Mouse (Mus musculus) lung, embryonic 15.5 days (tissue): ENCODE results near the gene Lrp11. TPM values are rescaled to one million over a fixed set of nuclear protein-coding genes. Genes with fewer than 3 reads are reported as not detected.

ENCODE experiments used
- ATAC-seq: fragments of 200-750 bp; cut with Nextera tagmentation; 2 replicates; pipeline ENCODE4 v1.8.0; 2017; ENCODE audit warnings: moderate number of reproducible peaks, borderline replicate concordance; ENCODE audit not compliant: low FRiP score, low TSS enrichment; ENCODE audit errors: extremely low read depth
- H3K27ac ChIP-seq: fragments of 300-500 bp; sonication (generic); 2 replicates; pipeline ENCODE4 v1.5.1; 2015; ENCODE audit warnings: moderate library complexity, mild to moderate bottlenecking, inconsistent platforms
- H3K27me3 ChIP-seq: fragments of 300-500 bp; sonication (generic); 2 replicates; pipeline ENCODE4 v1.6.1; 2015; ENCODE audit warnings: inconsistent platforms
- H3K36me3 ChIP-seq: fragments of 300-500 bp; sonication (generic); 2 replicates; pipeline ENCODE4 v1.6.1; 2015; ENCODE audit warnings: inconsistent platforms
- H3K4me1 ChIP-seq: fragments of 300-500 bp; sonication (generic); 2 replicates; pipeline ENCODE4 v1.6.1; 2015; ENCODE audit warnings: inconsistent platforms
- H3K4me2 ChIP-seq: fragments of 300-500 bp; sonication (generic); 2 replicates; pipeline ENCODE4 v1.6.1; 2015; ENCODE audit warnings: inconsistent platforms, mild to moderate bottlenecking, moderate library complexity
- H3K4me3 ChIP-seq: fragments of 300-500 bp; sonication (generic); 2 replicates; pipeline ENCODE4 v1.5.1; 2015; ENCODE audit warnings: mild to moderate bottlenecking, inconsistent platforms
- H3K9ac ChIP-seq: fragments of 300-500 bp; sonication (generic); 2 replicates; pipeline ENCODE4 v1.6.1; 2015; ENCODE audit warnings: inconsistent platforms
- H3K9me3 ChIP-seq: fragments of 300-500 bp; sonication (generic); 2 replicates; pipeline ENCODE4 v1.6.1; 2016; ENCODE audit warnings: inconsistent platforms
- WGBS: fragments of 180-500 bp; shearing (Covaris S2); methylation state at CpG from one replicate; pipeline ENCODE4 v1.1.7; 2015; 5-methylcytosine and 5-hydroxymethylcytosine counted together
- polyA plus RNA-seq: library from polyadenylated mRNA; unstranded; fragments of >200 nt; fragmentation: Nextera tagmentation; extraction: Ambion mirVana; gene quantifications from 2 replicates; pipeline ENCODE4 v1.2.1, GENCODE M21; 2015

Gene Lrp11
- polyA plus RNA-seq, 1 experiment from 2014 or later = 5.1 TPM

GRCm38 (mm10) chr10:7630286-7630685 is 40.7 kb downstream of the Lrp11 start:
- Histone ChIP-seq H3K4me3 (no peak overlapping the region), H3K9ac (no peak overlapping the region), H3K4me2 (no peak overlapping the region), H3K27me3 (no peaks in the 10 kb centered on the region), H3K4me1 (no peaks in the 10 kb centered on the region), H3K27ac (no peak overlapping the region), H3K36me3 (peaks cover 12% of the 10 kb centered on the region; the same call in 1 of the 2 replicates), H3K9me3 (no peaks in the 10 kb centered on the region)
- 80% methylated on average over 5 of the region's 5 CpGs for WGBS
- ATAC-seq = no peak

- Histone ChIP-seq H3K4me1 (no peaks in the 10 kb centered on the region), H3K4me2 (no peak overlapping the region), H3K27ac (no peak overlapping the region), H3K36me3 (peaks cover 12% of the 10 kb centered on the region; the same call in 1 of the 2 replicates), H3K9me3 (no peaks in the 10 kb centered on the region), H3K9ac (no peak overlapping the region), H3K4me3 (no peak overlapping the region), H3K27me3 (no peaks in the 10 kb centered on the region)
- WGBS = 59% methylated on average over 16 of the region's 16 CpGs
- no peak for ATAC-seq
These were observed 41.5 kb downstream of the Lrp11 start for GRCm38 (mm10) chr10:7630951-7631720.

GRCm38 (mm10) chr10:7640366-7640765 is 50.8 kb downstream of the Lrp11 start:
- no peak overlapping the region for H3K27ac ChIP-seq
- 96% methylated on average over 12 of the region's 12 CpGs for WGBS
- peaks cover 61% of the 10 kb centered on the region for H3K36me3 ChIP-seq
- no peak for ATAC-seq
- H3K9ac ChIP-seq = no peak overlapping the region
- H3K4me2 ChIP-seq = no peak overlapping the region
- no peaks in the 10 kb centered on the region for H3K9me3 ChIP-seq
- H3K4me1 ChIP-seq = no peaks in the 10 kb centered on the region
- H3K27me3 ChIP-seq = no peaks in the 10 kb centered on the region
- H3K4me3 ChIP-seq = no peak overlapping the region

GRCm38 (mm10) chr10:7645911-7646310 is 56.3 kb downstream of the Lrp11 start:
- ATAC-seq = no peak
- no peaks in the 10 kb centered on the region for H3K4me1 ChIP-seq
- no peak overlapping the region for H3K27ac ChIP-seq
- H3K36me3 ChIP-seq = peaks cover 51% of the 10 kb centered on the region
- H3K9ac ChIP-seq = no peak overlapping the region
- H3K4me2 ChIP-seq = no peak overlapping the region
- H3K9me3 ChIP-seq = no peaks in the 10 kb centered on the region
- no peaks in the 10 kb centered on the region for H3K27me3 ChIP-seq
- H3K4me3 ChIP-seq = no peak overlapping the region
- WGBS = 88% methylated on average over 2 of the region's 2 CpGs

GRCm38 (mm10) chr10:7649059-7649458 is 59.5 kb downstream of the Lrp11 start:
- H3K27me3 ChIP-seq = no peaks in the 10 kb centered on the region
- no peak overlapping the region for H3K4me2 ChIP-seq
- no peak overlapping the region for H3K9ac ChIP-seq
- no peak overlapping the region for H3K27ac ChIP-seq
- H3K4me1 ChIP-seq = no peaks in the 10 kb centered on the region
- H3K9me3 ChIP-seq = no peaks in the 10 kb centered on the region
- H3K36me3 ChIP-seq = peaks cover 29% of the 10 kb centered on the region
- no peak overlapping the region for H3K4me3 ChIP-seq
- 80% methylated on average over 4 of the region's 4 CpGs for WGBS
- ATAC-seq = no peak

- ATAC-seq = no peak
- 93% methylated on average over 2 of the region's 2 CpGs for WGBS
These were observed 61.5 kb downstream of the Lrp11 start for GRCm38 (mm10) chr10:7651057-7651456.

GRCm38 (mm10) chr10:7662471-7663141 is 73.0 kb downstream of the Lrp11 start:
- no peaks in the 10 kb centered on the region for H3K36me3 ChIP-seq
- WGBS = under 1% methylated on average over 44 of the region's 44 CpGs
- peak overlapping the region; percentile 89 for H3K4me2 ChIP-seq
- H3K27ac ChIP-seq = peak overlapping the region; percentile 94
- H3K4me1 ChIP-seq = peaks cover 13% of the 10 kb centered on the region
- H3K9ac ChIP-seq = peak overlapping the region; percentile 82
- H3K27me3 ChIP-seq = no peaks in the 10 kb centered on the region
- ATAC-seq = peak; percentile 86
- H3K9me3 ChIP-seq = no peaks in the 10 kb centered on the region
- H3K4me3 ChIP-seq = peak overlapping the region; percentile 71

More at GRCm38 (mm10) chr10:7651057-7651456, 61.5 kb downstream of the Lrp11 start:
- Histone ChIP-seq H3K9me3 (no peaks in the 10 kb centered on the region), H3K27ac (no peak overlapping the region), H3K36me3 (peaks cover 25% of the 10 kb centered on the region), H3K4me3 (no peak overlapping the region), H3K27me3 (no peaks in the 10 kb centered on the region), H3K9ac (no peak overlapping the region), H3K4me2 (no peak overlapping the region), H3K4me1 (no peaks in the 10 kb centered on the region)

- Histone ChIP-seq H3K36me3 (no peaks in the 10 kb centered on the region), H3K4me3 (peak overlapping the region; percentile 71), H3K4me2 (peak overlapping the region; percentile 89), H3K27me3 (no peaks in the 10 kb centered on the region), H3K9me3 (no peaks in the 10 kb centered on the region), H3K27ac (peak overlapping the region; percentile 94), H3K9ac (peak overlapping the region; percentile 82), H3K4me1 (peaks cover 19% of the 10 kb centered on the region)
- WGBS = under 1% methylated on average over 64 of the region's 64 CpGs
- peak; percentile 94 for ATAC-seq
These were observed 73.8 kb downstream of the Lrp11 start for GRCm38 (mm10) chr10:7663159-7664026.

- Histone ChIP-seq H3K4me1 (peaks cover 22% of the 10 kb centered on the region), H3K4me3 (peak overlapping the region; percentile 71), H3K27ac (0 out of 2 replicates have a peak overlapping the region, but pooled peaks have one; percentile 94), H3K9ac (peak overlapping the region; percentile 82), H3K9me3 (no peaks in the 10 kb centered on the region), H3K4me2 (peak overlapping the region; percentile 89), H3K27me3 (no peaks in the 10 kb centered on the region), H3K36me3 (no peaks in the 10 kb centered on the region)
- no peak for ATAC-seq
- WGBS = 48% methylated on average over 6 of the region's 6 CpGs
These were observed 74.5 kb downstream of the Lrp11 start for GRCm38 (mm10) chr10:7664027-7664526.

GRCm38 (mm10) chr10:7664889-7665288 is 75.3 kb downstream of the Lrp11 start:
- Histone ChIP-seq H3K36me3 (peaks cover 3% of the 10 kb centered on the region; the same call in 1 of the 2 replicates), H3K4me1 (peaks cover 22% of the 10 kb centered on the region), H3K4me3 (no peak overlapping the region), H3K9ac (no peak overlapping the region), H3K27ac (no peak overlapping the region), H3K4me2 (no peak overlapping the region), H3K27me3 (no peaks in the 10 kb centered on the region), H3K9me3 (no peaks in the 10 kb centered on the region)
- 77% methylated on average over 1 of the region's 1 CpGs for WGBS
- ATAC-seq = no peak

GRCm38 (mm10) chr10:7667342-7667802 is 77.8 kb downstream of the Lrp11 start, which contains the start of gene Nup43:
Gene Nup43, plus strand, starts transcription at chr10:7667503.
- ATAC-seq = peak; percentile 83; the same call in 1 of the 2 replicates
- Histone ChIP-seq H3K4me3 (peak within 1 kb of the TSS; percentile 92), H3K27me3 (no peaks in the 10 kb centered on the region), H3K9me3 (no peaks in the 10 kb centered on the region), H3K36me3 (peaks cover 19% of the 10 kb centered on the region), H3K9ac (peak within 1 kb of the TSS; percentile 80), H3K4me2 (peak within 1 kb of the TSS; percentile 71), H3K27ac (peak within 1 kb of the TSS; percentile 90), H3K4me1 (peaks cover 18% of the 10 kb centered on the region)
- 0% methylated on average over 24 of the region's 24 CpGs for WGBS
